Mouse (Mus musculus): ENCODE measurements around the gene Skap2.
A peak's percentile ranks its signal among the peaks of the same experiment; 100 is the strongest.

Gene Skap2

GRCm38 (mm10) chr6:52004995-52005394, 7.4 kb downstream of the Skap2 start:
- no peak for DNase-seq

DNA sequence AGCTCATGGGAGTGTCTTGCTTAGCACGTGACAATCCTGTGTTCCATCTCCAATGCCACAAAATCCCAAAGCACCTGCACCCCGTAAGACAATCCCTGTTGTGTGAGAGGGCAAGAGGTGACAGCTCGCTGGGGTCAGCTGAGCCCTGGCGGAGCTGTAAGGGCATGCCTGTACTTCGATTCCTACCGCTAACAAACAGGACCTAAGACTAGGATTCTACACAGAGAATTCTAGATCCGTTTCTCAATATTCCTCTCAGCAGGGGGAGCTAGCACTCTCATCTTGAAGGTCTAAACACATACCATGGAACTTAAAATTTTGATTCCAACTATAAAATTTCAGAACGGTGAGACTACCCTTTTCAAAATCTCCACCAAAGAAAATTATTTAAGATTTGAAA, 9.7 kb downstream of the Skap2 start:
- DNase-seq: peak; percentile 15

GRCm38 (mm10) chr6:51999157-51999478, 13.2 kb downstream of the Skap2 start:
- DNase-seq: no peak

DNA sequence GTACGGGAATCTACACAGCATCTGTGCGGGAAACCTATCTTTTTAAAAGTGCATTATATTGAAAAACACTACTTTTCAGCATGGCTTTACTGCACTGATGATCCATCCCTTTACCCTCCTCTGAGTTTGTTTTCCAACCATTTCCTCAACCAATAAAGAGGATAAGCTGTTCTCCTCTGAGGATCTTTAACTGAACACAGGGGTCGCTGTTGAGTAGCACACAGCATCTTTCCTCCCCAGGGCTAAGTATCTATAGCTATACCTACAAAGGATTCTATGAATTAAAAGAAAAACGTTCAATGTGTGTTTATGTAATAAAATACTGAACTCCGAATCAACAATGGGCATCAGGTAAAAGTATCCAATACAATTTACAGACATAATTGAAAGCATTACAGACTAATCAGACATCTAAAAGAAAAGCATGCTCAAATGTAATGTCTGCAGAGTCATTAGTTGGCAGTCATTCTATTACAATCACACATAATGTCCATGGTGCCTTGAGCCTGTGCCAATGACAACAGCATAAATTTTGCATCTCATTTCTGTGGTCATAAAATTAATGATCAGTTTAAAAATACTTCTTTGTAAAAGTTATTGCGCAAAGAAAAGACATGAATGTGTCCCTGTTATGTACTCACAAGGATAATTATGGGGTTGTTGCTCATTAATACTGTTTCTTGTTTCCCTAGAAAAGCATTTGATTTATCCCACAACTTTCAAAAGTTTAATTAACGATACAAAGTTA, 13.8 kb downstream of the Skap2 start:
- DNase-seq: no peak

GRCm38 (mm10) chr6:51987999-51988398, 24.4 kb downstream of the Skap2 start:
- DNase-seq: no peak

DNA sequence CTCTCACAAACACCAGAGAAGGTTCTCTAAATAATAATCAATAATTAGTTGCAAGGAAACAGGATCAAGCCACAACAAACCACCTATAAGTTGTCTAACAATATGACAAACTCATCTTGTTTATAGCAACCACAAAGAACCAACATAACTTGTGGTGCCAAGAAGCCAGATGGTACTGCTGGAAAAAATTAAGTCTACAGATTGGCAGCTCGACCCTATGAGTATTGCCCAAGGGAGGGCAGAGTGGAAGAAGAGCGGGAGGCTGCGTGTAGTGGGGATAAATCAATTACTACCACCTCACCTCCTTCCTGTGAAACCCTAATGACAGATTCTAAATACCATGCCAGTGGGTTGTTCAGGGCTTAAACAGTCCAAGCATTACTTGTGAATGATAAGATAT, 34.7 kb downstream of the Skap2 start:
- DNase-seq: no peak

GRCm38 (mm10) chr6:51975751-51976150, 36.6 kb downstream of the Skap2 start:
- no peak for DNase-seq

DNA sequence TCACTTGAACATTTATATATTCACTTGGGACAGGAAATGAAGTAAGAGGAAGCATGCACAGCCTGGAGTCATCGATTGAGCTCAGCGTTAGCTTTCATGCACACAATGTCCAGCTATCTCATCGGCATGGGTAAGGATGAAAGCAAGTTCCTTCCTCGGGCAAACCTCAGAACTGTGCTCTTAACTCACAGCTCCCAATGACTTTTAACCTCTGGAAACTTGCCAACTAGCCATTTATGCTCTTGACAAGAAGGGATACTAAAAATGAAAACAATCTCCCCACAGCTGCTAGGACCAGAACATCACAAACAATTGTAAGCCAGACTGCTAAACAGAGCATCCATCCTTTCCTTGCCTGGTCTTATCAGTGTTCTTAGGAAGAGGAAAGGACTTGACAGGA, 53.4 kb downstream of the Skap2 start:
- no peak for DNase-seq

DNA sequence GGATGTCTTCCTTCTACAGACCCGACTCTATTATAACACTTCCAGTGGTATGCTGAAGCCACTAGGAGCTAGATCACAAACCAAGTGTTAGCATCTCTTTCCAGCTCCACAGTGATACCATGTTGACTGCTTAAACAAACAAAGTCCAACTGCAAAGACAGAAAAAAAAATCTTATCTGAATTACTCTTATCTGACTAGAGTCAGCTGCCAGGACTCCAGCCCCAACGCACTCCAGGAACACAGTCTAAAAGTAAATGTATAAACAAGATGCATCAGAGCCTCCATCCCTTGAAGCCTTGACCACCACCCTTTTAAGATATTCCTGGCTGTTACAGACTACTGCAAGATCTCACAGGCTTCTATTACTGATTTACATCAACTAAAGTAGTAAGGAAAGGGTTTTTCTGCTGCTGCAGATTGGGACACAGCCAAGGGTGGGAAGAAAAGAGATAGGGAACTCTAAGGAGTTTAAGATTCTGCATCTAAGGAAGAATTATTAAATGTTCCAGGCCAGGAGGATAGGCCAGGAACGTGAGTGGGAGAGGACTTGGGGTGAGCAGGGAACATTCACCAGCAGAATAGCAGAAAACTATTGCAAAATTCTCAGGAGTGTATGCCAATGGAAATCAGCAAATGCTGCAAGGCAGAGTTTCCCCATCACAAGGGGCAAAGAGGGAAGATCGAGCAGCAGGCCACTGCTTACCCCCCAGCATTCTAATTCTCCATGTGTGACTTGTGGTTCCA, 56.1 kb downstream of the Skap2 start:
- DNase-seq: no peak

GRCm38 (mm10) chr6:51947661-51948060, 64.7 kb downstream of the Skap2 start:
- DNase-seq: no peak

- DNase-seq: no peak
Observed at GRCm38 (mm10) chr6:51944916-51945315, 67.4 kb downstream of the Skap2 start.

DNA sequence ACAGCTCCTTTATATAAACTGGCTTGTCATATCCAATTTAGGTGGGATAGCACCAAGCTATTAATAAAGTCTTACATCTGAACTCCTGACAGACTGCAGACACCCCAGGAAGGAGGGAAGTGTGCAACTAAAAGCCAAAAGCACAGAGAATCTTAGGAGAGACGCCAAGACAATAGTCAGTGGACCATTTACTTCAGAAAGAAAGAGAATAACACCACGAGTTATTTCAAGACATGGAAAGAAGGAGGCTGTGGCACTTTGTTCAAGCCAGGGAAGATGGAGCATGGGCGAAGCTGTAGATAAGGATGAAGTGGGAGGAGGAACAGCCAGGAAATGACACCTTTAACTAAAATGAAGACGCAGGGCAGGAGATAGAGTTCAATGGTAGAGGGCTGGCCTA, 78.4 kb downstream of the Skap2 start:
- DNase-seq: no peak

- no peak for DNase-seq
Observed at GRCm38 (mm10) chr6:51933034-51933611, 79.2 kb downstream of the Skap2 start.

GRCm38 (mm10) chr6:51927101-51927500, 85.2 kb downstream of the Skap2 start:
- DNase-seq: no peak

GRCm38 (mm10) chr6:51921831-51922230, 90.5 kb downstream of the Skap2 start:
- DNase-seq: no peak

DNA sequence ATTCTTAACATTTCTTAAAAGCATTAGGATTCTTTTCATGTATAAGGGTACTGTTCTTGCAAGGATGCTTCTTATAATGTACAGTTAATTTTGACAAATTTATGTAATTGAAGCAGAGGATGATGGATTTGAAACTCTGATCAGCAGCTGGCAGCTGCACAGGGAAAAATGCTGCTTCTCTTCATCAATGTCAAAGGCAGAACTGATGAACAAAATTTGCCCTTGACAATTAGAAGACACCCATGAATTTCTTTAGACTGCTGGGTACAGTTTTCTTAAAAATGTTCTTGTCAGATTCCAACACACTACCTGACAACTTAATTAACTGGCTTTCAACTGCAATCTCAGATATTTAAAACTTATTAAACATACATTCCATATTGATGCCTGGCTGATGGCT, 103.9 kb downstream of the Skap2 start:
- DNase-seq: no peak

- no peak for DNase-seq
Observed at GRCm38 (mm10) chr6:51905659-51906058, 106.7 kb downstream of the Skap2 start.

DNA sequence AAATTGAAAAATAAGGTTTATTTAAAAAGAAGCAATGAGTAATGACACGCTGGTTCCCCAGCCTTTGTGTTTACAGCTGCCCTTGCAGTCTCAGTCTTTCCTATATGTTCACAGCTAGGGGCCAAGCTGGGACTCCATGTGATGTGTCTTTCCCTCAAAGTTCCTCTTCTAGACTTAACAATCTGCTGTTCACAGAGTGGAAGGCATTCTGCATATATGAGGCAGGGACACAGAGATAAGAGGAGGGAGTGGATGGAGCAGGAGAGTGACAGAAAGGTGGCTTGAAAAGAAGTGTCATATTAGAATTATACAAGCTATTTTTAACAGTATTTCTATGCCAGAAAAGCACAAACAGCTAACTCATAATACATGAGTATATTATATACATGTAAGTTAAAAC, 110.8 kb downstream of the Skap2 start:
- DNase-seq: no peak

DNA sequence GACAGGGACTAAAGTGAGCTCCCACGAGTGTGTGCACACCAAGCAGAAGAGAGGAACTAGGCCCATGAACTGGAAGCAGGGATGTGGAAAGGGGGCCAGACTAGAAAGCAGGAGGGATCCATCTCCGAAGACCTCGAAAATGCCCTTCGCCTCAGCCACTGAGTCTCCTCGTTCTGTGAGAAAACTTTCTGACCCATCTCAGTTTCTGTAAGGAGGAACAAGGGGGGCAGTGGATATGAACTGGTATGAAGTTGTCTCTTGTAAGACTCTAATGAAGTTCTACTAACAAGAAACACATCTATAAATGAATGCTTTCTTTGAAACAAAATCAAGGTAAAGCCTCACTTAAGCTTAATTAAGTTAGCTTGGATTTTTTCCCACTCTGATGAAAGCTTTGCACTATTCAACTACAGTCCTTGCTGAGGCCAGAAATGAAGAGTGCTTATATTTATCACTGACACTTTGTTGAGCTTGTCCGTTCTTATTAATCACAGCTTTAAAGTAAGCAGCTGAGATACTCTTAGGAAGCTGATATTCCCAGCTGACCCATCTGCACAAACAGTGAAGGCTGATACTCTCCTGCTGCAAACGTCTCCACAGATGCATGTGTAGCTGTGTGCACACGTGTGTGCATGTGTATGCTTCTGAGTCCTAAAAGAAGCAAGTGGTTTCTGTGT, 113.9 kb downstream of the Skap2 start:
- DNase-seq: no peak

GRCm38 (mm10) chr6:51895753-51896152, 116.6 kb downstream of the Skap2 start:
- no peak for DNase-seq

DNA sequence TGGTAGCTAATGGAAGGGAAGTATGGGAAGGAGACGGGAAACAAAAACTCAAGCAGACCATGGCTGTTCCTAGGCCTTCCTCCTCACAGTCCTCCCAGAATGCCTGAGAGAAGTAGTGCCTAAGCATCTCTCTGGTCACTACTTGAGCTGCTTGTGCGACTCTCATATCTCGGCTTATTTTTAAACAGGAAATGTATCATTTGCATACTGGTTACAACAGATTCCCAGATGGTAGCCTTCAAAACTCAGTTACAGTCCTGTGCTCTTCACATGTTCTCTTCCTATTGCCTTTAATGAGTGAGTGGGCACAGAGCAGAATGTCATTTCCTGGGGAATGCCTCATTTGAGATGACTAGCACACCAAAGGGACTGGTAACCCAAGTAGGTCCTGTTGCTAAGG, 117.6 kb downstream of the Skap2 start:
- DNase-seq: no peak

DNA sequence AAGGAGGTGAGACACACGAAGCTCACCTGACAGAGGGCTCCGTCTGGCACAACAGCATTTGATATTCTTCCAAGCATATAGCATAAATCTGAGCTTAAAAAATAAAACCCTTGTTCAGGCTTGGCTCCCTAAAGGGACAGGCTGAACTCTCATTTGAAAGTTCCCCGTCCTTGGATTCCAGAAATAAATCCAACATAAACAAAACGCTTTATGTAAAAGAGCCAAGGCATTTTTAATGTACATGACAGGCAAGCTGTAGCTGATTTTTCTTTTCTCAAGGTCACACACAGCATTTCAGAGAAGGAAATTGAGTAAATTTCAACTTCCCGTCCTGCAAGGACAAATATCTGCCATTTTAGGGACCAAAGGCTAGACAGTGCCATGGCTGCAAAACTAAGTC, 122.0 kb downstream of the Skap2 start:
- no peak for DNase-seq

- no peak for DNase-seq
Observed at GRCm38 (mm10) chr6:51889824-51890223, 122.5 kb downstream of the Skap2 start.

- DNase-seq: no peak
Observed at GRCm38 (mm10) chr6:51886902-51887431, 125.4 kb downstream of the Skap2 start.
